Mouse (Mus musculus): Measurements from ENCODE around the gene Gm1043.

DNA sequence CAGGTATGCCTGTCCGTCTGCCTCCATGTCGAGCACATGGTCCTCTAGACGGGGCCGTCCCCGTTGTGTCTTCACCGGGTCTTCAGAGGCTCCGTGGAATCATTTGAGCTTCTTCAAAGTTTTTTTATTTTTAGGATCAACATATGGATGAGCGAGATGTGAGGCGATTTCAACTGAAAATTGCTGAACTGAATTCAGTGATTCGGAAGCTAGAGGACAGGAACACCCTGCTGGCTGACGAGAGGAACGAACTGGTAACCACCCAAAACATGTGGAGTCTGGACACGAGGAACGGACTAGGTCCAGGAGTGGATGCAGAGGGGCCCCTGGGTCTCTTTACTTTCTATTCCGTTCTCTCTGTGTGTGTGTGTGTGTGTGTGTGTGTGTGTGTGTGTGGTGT lies 16.5 kb downstream of the Gm1043 start:
- no peak for TF ChIP-seq CTCF (IDR thresholded peaks at IDR 0.05; ENCODE audit: extremely low read depth, insufficient read depth, insufficient read length, insufficient replicate concordance)
- TF ChIP-seq POLR2A (IDR thresholded peaks at IDR 0.05; ENCODE audit: low read depth, low read length): no peak
